Mouse (Mus musculus) CD4-positive, CD25-positive, alpha-beta regulatory T cell, adult 9 weeks (primary cell): ENCODE measurements around the gene Chrna3. TPM values are rescaled to one million over a fixed set of nuclear protein-coding genes. Genes with fewer than 3 reads are reported as not detected.

Experiments
- polyA plus RNA-seq: library from polyadenylated mRNA; unstranded; fragments of 100-300 nt; shearing (Covaris generic); gene quantifications from one replicate; pipeline ENCODE4 v1.2.1, GENCODE M21; 2017

Gene Chrna3
- 0.06 TPM for polyA plus RNA-seq

GRCm38 (mm10) chr9:55026275-55026663, at the start of gene Chrna3:
TSS of gene Chrna3 (minus strand) at chr9:55026562.

GRCm38 (mm10) chr9:55048211-55048880, 22.0 kb upstream of the Chrna3 start, which contains the start of gene Chrnb4:
TSS of gene Chrnb4 (minus strand) at chr9:55048779.

DNA sequence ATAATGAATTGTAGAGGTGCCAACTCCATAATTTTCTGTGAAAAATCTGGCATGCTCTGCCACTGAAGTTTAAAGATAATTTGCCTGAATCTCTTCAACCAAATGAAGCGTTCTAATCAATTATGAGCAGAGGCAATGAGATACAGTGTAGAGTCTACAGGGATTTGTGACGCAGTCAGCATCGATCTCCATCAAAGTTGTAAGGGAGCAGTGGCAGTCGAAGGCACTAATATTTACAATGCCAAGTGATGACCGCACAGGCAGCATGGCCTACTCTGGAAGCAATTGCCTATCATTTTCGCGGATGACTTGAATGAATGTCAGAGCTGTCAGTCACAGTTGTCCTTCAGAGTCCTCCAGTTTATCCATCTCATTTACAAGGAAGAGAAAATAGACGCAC, 45.7 kb downstream of the Chrna3 start, which contains the start of gene Chrna5:
Chrna5 (plus strand) TSS at position 207 of the 400 bp plus-strand sequence.

Other genes starting within 250 kb of the Chrna3 start
- gene Ireb2, start 162.8 kb downstream of the Chrna3 start, polyA plus RNA-seq = 28.9 TPM
- 0.67 TPM for gene Hykk, start 109.3 kb downstream of the Chrna3 start, polyA plus RNA-seq
- gene Psma4, start 75.8 kb downstream of the Chrna3 start, polyA plus RNA-seq = 271 TPM
- not detected for gene AY074887, start 75.6 kb downstream of the Chrna3 start, polyA plus RNA-seq
- not detected for gene Chrna5, start 45.7 kb downstream of the Chrna3 start, polyA plus RNA-seq
- gene Chrnb4, start 22.2 kb upstream of the Chrna3 start, polyA plus RNA-seq = not detected
- gene Ube2q2, start 122.3 kb upstream of the Chrna3 start, polyA plus RNA-seq = 9.4 TPM
- 66.1 TPM for gene Fbxo22, start 182.4 kb upstream of the Chrna3 start, polyA plus RNA-seq